Mouse (Mus musculus) embryonic fibroblast, embryonic 13.5 days (primary cell): ENCODE results near the gene Skida1. TPM values are rescaled to one million over a fixed set of nuclear protein-coding genes. Genes with fewer than 3 reads are reported as not detected.

ENCODE experiments used
- H3K27ac ChIP-seq: 2 replicates; pipeline ENCODE4 v1.5.1; 2012; ENCODE audit warnings: low read length, control low read depth, inconsistent platforms; ENCODE audit not compliant: insufficient read depth
- H3K4me1 ChIP-seq: 2 replicates; pipeline ENCODE4 v1.6.1; 2011; ENCODE audit warnings: low read length; ENCODE audit not compliant: control insufficient read depth, insufficient read depth
- H3K4me3 ChIP-seq: 2 replicates; pipeline ENCODE4 v1.5.1; 2011; ENCODE audit warnings: mild to moderate bottlenecking, control low read depth, low read length; ENCODE audit not compliant: insufficient read depth
- CTCF ChIP-seq: IDR thresholded peaks from 2 replicates; pipeline ENCODE4 v1.5.1; 2011; ENCODE audit warnings: mild to moderate bottlenecking, control low read depth, low read length, moderate library complexity, borderline replicate concordance; ENCODE audit not compliant: insufficient read depth
- POLR2A ChIP-seq: IDR thresholded peaks from 2 replicates; pipeline ENCODE4 v1.6.1; 2011; ENCODE audit warnings: low read depth, mild to moderate bottlenecking, control low read depth, low read length, moderate library complexity
- polyA plus RNA-seq: library from polyadenylated mRNA; stranded (reverse); fragments of >200 nt; gene quantifications from 2 replicates; pipeline ENCODE4 v1.2.4, GENCODE M21; 2011; ENCODE audit warnings: low read depth; ENCODE audit not compliant: missing spikeins, insufficient read length

Skida1 gene
- polyA plus RNA-seq, 1 experiment = 8.5 TPM

DNA sequence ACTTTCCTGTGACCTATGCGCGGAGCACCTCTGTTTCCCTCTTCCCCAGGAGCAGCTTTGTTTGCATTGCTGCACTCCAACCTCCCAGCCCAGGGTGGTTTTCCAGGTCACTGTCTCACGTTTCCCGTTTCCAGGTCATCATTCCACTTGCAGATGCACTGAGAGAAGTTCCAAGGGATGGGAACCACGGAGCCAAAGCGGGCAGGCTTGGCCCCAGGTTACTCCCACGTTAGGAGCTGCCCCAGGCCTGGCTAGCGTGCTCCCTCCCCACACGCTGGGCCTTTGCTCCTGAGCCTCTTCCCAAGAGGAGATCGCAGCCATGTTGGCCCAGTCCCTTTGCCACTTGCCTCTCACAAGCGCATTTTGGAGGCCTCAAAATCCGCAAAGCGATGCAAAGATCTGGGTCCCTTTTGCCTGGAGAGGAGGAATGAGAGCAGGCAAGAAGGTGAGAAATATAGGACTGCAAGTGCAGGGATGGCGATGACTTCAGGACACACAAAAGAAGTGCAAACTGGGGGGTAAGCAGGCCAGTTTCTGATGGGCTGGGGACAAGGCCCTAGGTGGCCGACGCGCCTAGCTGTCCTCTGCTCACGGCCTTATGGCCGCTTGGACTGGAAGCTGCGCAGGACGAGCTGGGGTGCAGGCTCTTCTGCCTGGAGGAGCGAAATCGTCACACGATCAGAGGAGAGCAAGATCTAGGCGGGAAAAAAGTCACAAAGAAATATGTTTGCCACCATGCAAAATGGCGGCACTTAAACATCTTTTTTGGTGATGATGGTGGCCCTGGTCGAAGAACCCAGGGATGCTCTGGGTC is 8.3 kb downstream of the Skida1 start:
- Histone ChIP-seq H3K4me1 (no peaks in the 10 kb centered on the region), H3K4me3 (no peak overlapping the region), H3K27ac (no peak overlapping the region)
- TF ChIP-seq CTCF (no peak), POLR2A (no peak)

DNA sequence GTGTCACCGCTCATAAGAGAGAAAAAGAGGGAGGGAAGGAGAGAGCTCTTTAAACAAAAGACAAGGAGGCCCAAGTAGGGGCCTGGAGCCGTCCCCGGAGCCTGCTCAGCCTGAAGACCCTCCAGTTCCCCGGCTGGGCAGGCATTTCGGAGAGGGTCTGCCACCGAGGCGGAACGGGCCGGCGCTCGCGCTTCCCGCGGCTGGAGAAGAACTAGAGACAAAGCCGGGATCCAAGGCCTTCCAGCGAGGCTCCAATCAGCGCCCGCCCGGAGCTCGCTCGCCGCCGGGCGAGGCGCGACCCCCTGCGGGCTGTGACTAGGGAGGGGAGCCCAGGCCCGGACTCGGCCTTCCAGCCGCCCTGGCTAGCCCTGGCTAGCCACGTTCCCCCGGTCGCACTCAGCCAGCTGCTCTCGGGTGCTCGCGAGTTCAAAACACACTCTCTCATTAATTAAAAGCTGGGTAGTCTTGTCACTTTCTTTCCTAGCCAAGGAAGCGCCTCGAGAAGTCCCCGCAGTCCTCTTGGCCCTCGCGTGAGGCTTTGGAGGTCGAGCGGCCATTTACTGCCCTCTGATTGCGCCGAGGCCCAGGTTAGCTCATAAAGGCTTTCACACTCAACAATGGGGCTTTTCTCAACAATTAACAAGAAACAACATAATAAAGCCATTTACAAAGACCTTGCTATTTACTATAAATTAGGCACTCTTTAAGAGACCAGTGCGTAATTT is 9.1 kb downstream of the Skida1 start:
- H3K27ac ChIP-seq = no peak overlapping the region
- no peak overlapping the region for H3K4me3 ChIP-seq
- no peak for TF ChIP-seq POLR2A
- TF ChIP-seq CTCF = no peak
- H3K4me1 ChIP-seq = no peaks in the 10 kb centered on the region

DNA sequence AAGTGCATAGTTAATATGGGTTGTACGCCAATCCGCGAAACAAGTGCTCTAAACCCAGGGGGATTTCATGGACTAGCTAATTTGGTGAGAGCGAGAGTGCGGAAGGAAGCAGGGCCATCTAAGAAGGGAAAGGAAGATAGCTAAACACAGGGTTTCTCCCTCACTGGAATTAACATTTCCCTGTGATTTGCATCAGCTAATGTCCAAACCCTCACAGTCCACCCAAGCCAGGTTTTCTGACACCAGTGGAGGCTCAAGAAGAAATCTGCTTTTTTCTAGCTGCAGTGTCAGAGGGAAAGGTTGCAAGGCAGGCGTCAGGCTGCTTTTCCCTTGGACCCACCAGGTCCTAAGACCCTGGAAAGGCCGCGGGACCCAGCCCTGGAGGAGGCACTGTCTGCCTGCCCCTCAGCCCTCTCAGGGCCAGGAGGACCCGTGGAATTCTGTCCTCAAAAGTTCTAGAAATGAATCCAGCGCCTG is 9.9 kb downstream of the Skida1 start:
- no peak overlapping the region for H3K27ac ChIP-seq
- no peak for TF ChIP-seq POLR2A
- TF ChIP-seq CTCF = no peak
- no peak overlapping the region for H3K4me3 ChIP-seq
- H3K4me1 ChIP-seq = no peaks in the 10 kb centered on the region

DNA sequence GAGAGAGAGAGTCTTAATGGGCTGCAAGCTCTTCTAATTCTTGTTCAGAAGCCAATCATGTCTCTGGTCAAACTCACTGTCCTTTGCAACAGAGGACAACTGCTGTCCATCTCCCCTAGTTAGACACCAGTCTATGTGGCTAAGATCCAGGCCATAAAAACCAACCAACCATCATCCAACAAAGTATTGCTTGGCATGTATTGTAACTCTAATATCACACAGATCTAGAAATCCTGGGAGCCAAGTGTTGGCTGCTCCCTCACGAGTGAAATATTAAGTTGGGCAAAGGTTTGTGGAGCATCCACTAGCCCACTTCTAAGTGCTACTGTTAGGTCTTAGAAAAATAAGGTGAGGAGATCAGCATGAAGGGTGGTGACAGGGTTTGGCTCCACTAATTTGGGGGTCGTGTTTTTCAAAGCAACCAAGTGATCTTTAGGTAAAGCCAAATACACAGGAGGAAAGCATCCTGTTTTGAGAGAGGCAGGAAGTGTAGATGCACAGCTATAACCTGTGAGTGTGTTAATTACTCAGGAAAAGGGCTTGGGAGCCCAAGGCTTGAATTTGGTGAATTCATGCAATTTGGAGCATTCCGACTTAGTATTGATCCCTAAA is 10.6 kb downstream of the Skida1 start:
- Histone ChIP-seq H3K4me1 (no peaks in the 10 kb centered on the region), H3K27ac (no peak overlapping the region), H3K4me3 (no peak overlapping the region)
- TF ChIP-seq CTCF = no peak

DNA sequence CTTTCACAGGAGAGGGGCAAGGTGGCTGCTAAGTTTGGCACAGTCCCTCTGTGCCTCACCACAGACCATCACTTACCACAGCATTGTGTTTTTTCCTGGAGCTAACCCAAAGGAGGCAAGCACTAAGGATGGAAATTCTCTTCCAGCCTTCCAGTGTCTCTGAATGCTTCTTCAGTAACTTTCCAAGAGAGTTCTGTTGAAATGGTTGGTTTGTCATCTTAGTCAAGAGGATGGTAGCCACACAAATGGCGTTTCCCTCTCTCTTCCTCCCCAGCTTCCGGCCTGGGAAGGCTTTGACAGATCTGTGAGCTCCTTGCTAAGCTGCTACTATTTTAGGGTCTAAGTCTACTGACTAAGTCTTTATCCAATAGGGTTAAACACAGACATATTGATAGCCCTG is 11.4 kb downstream of the Skida1 start, which contains the start of gene A930004D18Rik:
A930004D18Rik (minus strand) TSS at position 247 of the 400 bp plus-strand sequence.
- H3K4me1 ChIP-seq = no peaks in the 10 kb centered on the region; the same call in 1 of the 2 replicates
- H3K27ac ChIP-seq = no peak within 1 kb of the TSS
- TF ChIP-seq POLR2A = no peak
- no peak for TF ChIP-seq CTCF
- no peak within 1 kb of the TSS for H3K4me3 ChIP-seq

DNA sequence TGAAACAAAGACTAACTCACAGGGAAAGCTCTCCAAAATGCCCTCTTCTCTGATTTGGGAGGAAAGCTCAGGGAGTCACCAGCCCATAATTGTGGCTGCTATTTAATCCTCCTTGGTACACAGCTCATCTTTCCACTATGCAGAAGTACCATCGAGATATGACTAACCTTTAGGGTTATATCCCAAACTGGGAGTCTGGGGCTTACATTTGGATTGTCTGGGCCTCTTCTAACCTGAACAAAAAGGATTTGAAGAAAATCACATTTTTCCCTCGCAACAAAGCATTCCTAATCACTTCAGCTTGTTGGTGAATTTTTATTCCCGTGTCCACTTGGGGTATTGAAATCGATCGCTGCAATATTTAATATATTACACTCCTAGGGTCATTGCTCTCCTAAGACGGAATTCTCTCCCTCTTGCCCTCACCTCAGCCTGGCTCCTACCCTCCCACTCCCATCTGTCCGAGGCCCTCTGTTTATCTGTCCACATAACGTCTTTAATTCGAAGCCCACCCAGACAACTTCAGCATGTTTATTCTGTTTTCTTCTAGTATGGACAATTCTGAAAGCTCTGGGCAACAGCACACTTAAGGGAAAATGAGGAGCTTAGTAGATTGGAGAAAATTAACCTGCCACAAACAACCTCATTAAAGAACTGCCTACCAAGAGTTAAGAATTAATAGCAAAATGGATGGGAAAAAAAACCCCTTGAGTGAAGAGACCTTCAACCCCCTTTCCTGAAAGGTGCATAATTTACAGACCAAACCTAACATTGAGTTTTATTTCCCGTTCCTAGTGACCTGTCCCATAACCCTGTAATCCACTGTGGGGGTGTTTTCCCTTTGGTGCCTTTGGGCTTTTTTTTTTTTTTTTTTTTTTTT is 14.2 kb downstream of the Skida1 start:
- Histone ChIP-seq H3K4me3 (no peak overlapping the region), H3K4me1 (no peaks in the 10 kb centered on the region; the same call in 1 of the 2 replicates), H3K27ac (no peak overlapping the region)
- TF ChIP-seq POLR2A (no peak), CTCF (no peak)

DNA sequence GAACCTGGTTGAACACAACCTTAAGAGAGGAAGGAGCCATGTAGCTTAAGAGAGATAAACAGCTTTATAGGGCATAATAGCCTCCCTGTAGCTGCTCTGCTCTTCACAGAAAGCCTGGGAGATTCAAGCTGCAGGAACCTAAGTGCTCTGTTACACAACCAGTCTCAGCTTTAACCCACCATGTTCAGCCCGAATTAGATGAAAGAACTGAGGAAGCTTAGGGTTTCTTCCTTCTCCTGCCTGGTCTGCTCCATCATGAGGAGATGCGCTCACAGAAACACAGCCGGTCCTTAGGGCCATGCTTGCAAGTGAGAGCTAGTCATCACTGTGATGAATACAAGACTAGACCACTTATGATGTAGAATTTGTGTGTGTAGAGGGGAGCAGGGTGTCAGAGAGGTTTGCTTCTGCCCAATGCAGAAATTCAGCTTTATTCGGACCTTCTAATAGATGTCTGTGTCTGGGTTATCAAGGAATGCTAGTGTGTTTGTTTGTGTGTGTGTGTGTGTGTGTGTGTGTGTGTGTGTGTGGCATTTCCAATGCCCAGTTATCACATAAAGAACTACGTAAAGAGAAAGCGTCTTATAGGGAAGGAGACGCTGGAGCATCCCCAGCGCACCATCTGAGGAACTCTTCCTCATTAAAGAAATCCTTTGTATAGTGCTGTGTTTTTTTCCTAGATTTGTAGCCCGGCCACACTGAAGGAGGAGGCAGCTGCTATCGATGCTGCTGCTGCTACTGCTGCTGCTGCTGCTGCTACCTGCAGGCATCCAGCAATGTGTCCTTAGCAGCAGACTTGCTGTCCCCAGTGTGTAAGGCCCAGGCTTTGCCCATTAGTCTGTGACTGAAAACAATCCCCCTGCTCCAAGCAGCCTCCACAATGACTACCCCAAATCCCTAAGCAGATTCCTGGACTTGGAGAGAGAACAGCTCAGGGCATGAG is 15.4 kb downstream of the Skida1 start:
- TF ChIP-seq POLR2A = no peak
- H3K4me1 ChIP-seq = no peaks in the 10 kb centered on the region; the same call in 1 of the 2 replicates
- H3K4me3 ChIP-seq = no peak overlapping the region
- no peak overlapping the region for H3K27ac ChIP-seq

DNA sequence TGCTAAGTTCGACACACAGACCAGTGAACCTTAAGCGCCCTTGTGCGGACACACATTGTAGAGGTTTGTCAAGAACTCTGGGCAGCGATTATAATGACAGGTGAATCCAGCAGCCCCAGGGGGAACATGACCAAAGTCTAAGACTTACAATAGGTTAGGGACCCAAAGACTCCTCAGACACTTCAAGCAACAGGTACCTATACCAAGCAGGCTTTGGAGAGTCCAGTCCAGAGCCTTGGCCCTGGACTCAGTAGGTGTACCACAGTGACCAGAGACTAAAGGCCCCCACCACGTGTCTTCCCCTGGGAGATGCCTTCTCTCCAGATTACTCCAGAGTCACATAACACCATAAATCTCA is 16.3 kb downstream of the Skida1 start:
- Histone ChIP-seq H3K4me3 (no peak overlapping the region), H3K27ac (no peak overlapping the region), H3K4me1 (no peaks in the 10 kb centered on the region; the same call in 1 of the 2 replicates)

More for the DNA sequence above, 16.3 kb downstream of the Skida1 start:
- TF ChIP-seq POLR2A = no peak
- no peak for TF ChIP-seq CTCF
